Mouse (Mus musculus) kidney, adult 2 months (tissue): ENCODE data around the gene Gm3173.
"Not testable (repeated sequence)": the region's sequence is repeated elsewhere in the genome, so short reads cannot be mapped to it uniquely, and the experiment has no call there.

Experiments
- CTCF ChIP-seq: fragments of 200-500 bp; conservative IDR thresholded peaks from 2 replicates; pipeline ENCODE4 v1.5.1; 2011; ENCODE audit warnings: low read depth, mild to moderate bottlenecking, control low read depth, low read length, moderate library complexity, mixed read lengths; ENCODE audit not compliant: insufficient read depth, insufficient read length
- POLR2A ChIP-seq: fragments of 200-500 bp; IDR thresholded peaks from one replicate; pipeline ENCODE4 v1.6.1; 2011; ENCODE audit warnings: low read depth, low read length, control low read depth

DNA sequence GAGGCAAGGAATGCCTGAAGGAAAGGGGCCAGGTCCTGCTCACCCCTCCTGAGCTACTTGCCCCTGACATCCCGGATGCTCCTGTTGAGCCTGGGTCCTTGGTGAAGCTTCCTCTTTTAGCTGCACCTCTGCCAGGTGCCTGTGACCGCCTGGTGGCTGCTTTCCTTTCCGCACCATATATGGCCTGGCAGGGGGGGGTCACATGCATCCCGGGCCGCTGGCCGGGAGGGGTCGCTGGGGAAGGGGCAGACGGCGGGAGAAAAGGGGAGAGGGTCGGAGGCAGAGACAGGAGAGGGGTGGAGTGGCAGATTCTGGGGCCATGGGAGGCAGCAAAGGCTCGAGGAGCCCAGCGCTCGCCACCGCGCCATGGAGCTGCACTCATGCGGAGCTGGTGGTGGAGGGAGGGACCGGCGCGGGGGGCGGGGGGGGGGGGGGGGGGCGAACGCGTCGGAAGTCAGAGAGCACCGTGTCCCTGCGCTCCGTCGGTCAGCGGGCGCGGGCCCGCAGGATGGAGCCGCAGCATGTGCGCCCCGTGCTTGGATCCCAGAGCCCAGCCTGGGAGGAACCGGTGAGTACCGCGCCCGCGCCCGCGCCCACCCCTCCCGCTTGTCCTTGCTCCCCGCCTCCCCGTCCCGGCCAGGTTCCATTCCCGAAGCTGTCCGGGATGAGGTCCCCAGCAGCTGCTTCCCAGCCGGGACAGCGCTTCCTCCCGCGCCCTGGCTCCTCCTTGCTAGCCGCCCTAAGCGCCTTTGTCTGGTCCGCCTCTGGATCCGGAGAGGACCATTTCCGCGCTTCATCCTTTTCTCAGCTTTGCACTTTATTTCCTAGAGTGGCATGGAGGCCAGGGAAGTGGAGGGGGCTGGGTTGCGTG, 15.6 kb upstream of the Gm3173 start, which contains the start of gene Gm3164:
- not testable (repeated sequence) for TF ChIP-seq CTCF, POLR2A
